Mouse (Mus musculus) adrenal gland, adult 18-20 months (tissue): ENCODE measurements around the gene Eif4g3. TPM values are rescaled to one million over a fixed set of nuclear protein-coding genes. Genes with fewer than 3 reads are reported as not detected.

Source experiments
- DNase-seq, 2 experiments: peaks; one replicate each; pipeline ENCODE4 v3.0.0; 2021 to 2022; ENCODE audit warnings: low spot score in 2 of 2
- total RNA-seq, 2 experiments: library from RNA; stranded (reverse); gene quantifications; 1 replicate in 1 of 2; 2 replicates in 1 of 2; pipeline ENCODE4 v1.2.3; 2021

The Eif4g3 gene
- total RNA-seq, 2 experiments from 2014 or later = 67.3 to 131 TPM

GRCm38 (mm10) chr4:137984746-137985145, 8.1 kb upstream of the Eif4g3 start:
- no peak for DNase-seq

GRCm38 (mm10) chr4:137989426-137989825, 3.4 kb upstream of the Eif4g3 start:
- no peak for DNase-seq

- DNase-seq = no peak
Observed at GRCm38 (mm10) chr4:137990433-137990832, 2.4 kb upstream of the Eif4g3 start.

- no peak for DNase-seq
Observed at GRCm38 (mm10) chr4:137991240-137991639, 1.6 kb upstream of the Eif4g3 start.

- peak; percentile 100 for DNase-seq
Observed at GRCm38 (mm10) chr4:137993291-137993758, 503 bp downstream of the Eif4g3 start.

GRCm38 (mm10) chr4:137993821-137994561, 1.2 kb downstream of the Eif4g3 start:
- peak; percentile 53 to 57 for DNase-seq

GRCm38 (mm10) chr4:137994562-137995336, 1.9 kb downstream of the Eif4g3 start:
- DNase-seq = no peak

GRCm38 (mm10) chr4:137995399-137995798, 2.6 kb downstream of the Eif4g3 start:
- peak in 1 of 2 experiments; percentile 25 for DNase-seq

GRCm38 (mm10) chr4:137998232-137998631, 5.4 kb downstream of the Eif4g3 start:
- no peak for DNase-seq

- DNase-seq = no peak
Observed at GRCm38 (mm10) chr4:138000682-138001081, 7.9 kb downstream of the Eif4g3 start.

- DNase-seq = no peak
Observed at GRCm38 (mm10) chr4:138003909-138004610, 11.2 kb downstream of the Eif4g3 start.

GRCm38 (mm10) chr4:138005781-138006180, 13.0 kb downstream of the Eif4g3 start:
- DNase-seq = no peak

- no peak for DNase-seq
Observed at GRCm38 (mm10) chr4:138006951-138007613, 14.3 kb downstream of the Eif4g3 start.

- no peak for DNase-seq
Observed at GRCm38 (mm10) chr4:138008646-138009045, 15.8 kb downstream of the Eif4g3 start.

- DNase-seq = no peak
Observed at GRCm38 (mm10) chr4:138009786-138010502, 17.1 kb downstream of the Eif4g3 start.

GRCm38 (mm10) chr4:138013723-138014479, 21.1 kb downstream of the Eif4g3 start:
- DNase-seq = no peak

GRCm38 (mm10) chr4:138015966-138016365, 23.1 kb downstream of the Eif4g3 start:
- DNase-seq = no peak

- no peak for DNase-seq
Observed at GRCm38 (mm10) chr4:138017085-138017637, 24.3 kb downstream of the Eif4g3 start.

- peak in 1 of 2 experiments; percentile 37 for DNase-seq
Observed at GRCm38 (mm10) chr4:138018011-138018410, 25.2 kb downstream of the Eif4g3 start.
